Mouse (Mus musculus) ovary, adult 2 months (tissue): ENCODE measurements around the gene Kcnmb3. TPM values are rescaled to one million over a fixed set of nuclear protein-coding genes. Genes with fewer than 3 reads are reported as not detected.

Experiments used
- polyA plus RNA-seq: library from polyadenylated mRNA; depleted of rRNA; stranded (reverse); fragments of >200 nt; gene quantifications from 2 replicates; pipeline ENCODE4 v1.2.3, GENCODE M21; 2012; rRNA removed

Kcnmb3 gene
- polyA plus RNA-seq: 0.26 and 0.43 TPM in 2 replicates

GRCm38 (mm10) chr3:32492097-32493090 is at the start of gene Kcnmb3:
Kcnmb3 (minus strand) TSS chr3:32492231.

GRCm38 (mm10) chr3:32529303-32529898 is 37.4 kb upstream of the Kcnmb3 start, which contains the start of gene Mfn1:
Mfn1 (plus strand) TSS chr3:32529465.

GRCm38 (mm10) chr3:32509496-32510374 is 17.7 kb upstream of the Kcnmb3 start, which contains the start of gene Zfp639:
Zfp639 (plus strand) TSS chr3:32510259.

Other genes starting within 250 kb of the Kcnmb3 start
- 9.8 and 12.7 TPM in 2 replicates for gene Zmat3, start 126.2 kb downstream of the Kcnmb3 start, polyA plus RNA-seq
- 3.4 and 4.2 TPM in 2 replicates for gene Pik3ca, start 94.6 kb downstream of the Kcnmb3 start, polyA plus RNA-seq
- gene Zfp639, start 18.0 kb upstream of the Kcnmb3 start, polyA plus RNA-seq: 37.1 and 43.6 TPM in 2 replicates
- gene Mfn1, start 37.2 kb upstream of the Kcnmb3 start, polyA plus RNA-seq: 9.8 and 11.9 TPM in 2 replicates
- gene Gnb4, start 124.4 kb upstream of the Kcnmb3 start, polyA plus RNA-seq: 35.7 and 49.5 TPM in 2 replicates
- 19.4 and 21.9 TPM in 2 replicates for gene Actl6a, start 214.1 kb upstream of the Kcnmb3 start, polyA plus RNA-seq
- gene Ndufb5, start 244.8 kb upstream of the Kcnmb3 start, polyA plus RNA-seq: 114 and 212 TPM in 2 replicates
- 0.90 and 1.1 TPM in 2 replicates for gene Mrpl47, start 245.4 kb upstream of the Kcnmb3 start, polyA plus RNA-seq